Mouse (Mus musculus): ENCODE data around the gene Tppp3. TPM values are rescaled to one million over a fixed set of nuclear protein-coding genes. Genes with fewer than 3 reads are reported as not detected.

Tppp3 gene
- polyA plus RNA-seq, 1 experiment from 2014 or later = 27.5 TPM

GRCm38 (mm10) chr8:105422006-105422405, 49.3 kb downstream of the Tppp3 start:
- Histone ChIP-seq H3K36me3 (no peaks in the 10 kb centered on the region), H3K4me2 (no peak overlapping the region), H3K4me1 (replicated peaks) (no peaks in the 10 kb centered on the region), H3K27ac (no peak overlapping the region), H3K9me3 (replicated peaks) (no peaks in the 10 kb centered on the region), H3K4me3 (no peak overlapping the region), H3K9ac (no peak overlapping the region), H3K27me3 (no peaks in the 10 kb centered on the region)
- no peak for ATAC-seq (replicated peaks; ENCODE audit: insufficient number of reproducible peaks, insufficient read depth, low FRiP score, low read depth)
- WGBS = 77% methylated on average over 1 of the region's 1 CpGs

GRCm38 (mm10) chr8:105419800-105420199, 51.5 kb downstream of the Tppp3 start:
- no peak for ATAC-seq (replicated peaks; ENCODE audit: insufficient number of reproducible peaks, insufficient read depth, low FRiP score, low read depth)
- H3K4me3 ChIP-seq = no peak overlapping the region
- no peak overlapping the region for H3K27ac ChIP-seq
- peaks cover 2% of the 10 kb centered on the region for H3K27me3 ChIP-seq
- WGBS = 74% methylated on average over 4 of the region's 4 CpGs
- H3K9me3 ChIP-seq (replicated peaks) = no peaks in the 10 kb centered on the region
- H3K4me2 ChIP-seq = no peak overlapping the region
- H3K36me3 ChIP-seq = no peaks in the 10 kb centered on the region
- H3K4me1 ChIP-seq (replicated peaks) = no peaks in the 10 kb centered on the region
- no peak overlapping the region for H3K9ac ChIP-seq

GRCm38 (mm10) chr8:105418992-105419391, 52.3 kb downstream of the Tppp3 start:
- peaks cover 10% of the 10 kb centered on the region for H3K27me3 ChIP-seq
- H3K4me2 ChIP-seq = no peak overlapping the region
- H3K36me3 ChIP-seq = no peaks in the 10 kb centered on the region
- WGBS = 82% methylated on average over 2 of the region's 2 CpGs
- no peak overlapping the region for H3K4me3 ChIP-seq
- no peak for ATAC-seq (replicated peaks; ENCODE audit: insufficient number of reproducible peaks, insufficient read depth, low FRiP score, low read depth)
- H3K9me3 ChIP-seq (replicated peaks) = no peaks in the 10 kb centered on the region
- H3K4me1 ChIP-seq (replicated peaks) = no peaks in the 10 kb centered on the region
- no peak overlapping the region for H3K9ac ChIP-seq
- H3K27ac ChIP-seq = no peak overlapping the region

Other genes with a start within 250 kb of the Tppp3 start
- 17.7 and 19.6 TPM in 2 replicates for gene D230025D16Rik, start 246.4 kb downstream of the Tppp3 start, polyA plus RNA-seq (2015; fragmentation: Nextera tagmentation; extraction: Ambion mirVana)
- 13.6 and 17.6 TPM in 2 replicates for gene B3gnt9, start 216.4 kb downstream of the Tppp3 start, polyA plus RNA-seq (2015; fragmentation: Nextera tagmentation; extraction: Ambion mirVana)
- gene Tradd, start 206.9 kb downstream of the Tppp3 start, polyA plus RNA-seq (2015; fragmentation: Nextera tagmentation; extraction: Ambion mirVana) = 17.9 and 24.0 TPM in 2 replicates
- 3.1 and 4.5 TPM in 2 replicates for gene Fbxl8, start 206.9 kb downstream of the Tppp3 start, polyA plus RNA-seq (2015; fragmentation: Nextera tagmentation; extraction: Ambion mirVana)
- gene Hsf4, start 201.7 kb downstream of the Tppp3 start, polyA plus RNA-seq (2015; fragmentation: Nextera tagmentation; extraction: Ambion mirVana) = 0.13 and 0.30 TPM in 2 replicates
- gene Nol3, start 195.4 kb downstream of the Tppp3 start, polyA plus RNA-seq (2015; fragmentation: Nextera tagmentation; extraction: Ambion mirVana) = 3.8 and 4.7 TPM in 2 replicates
- 4.9 and 6.7 TPM in 2 replicates for gene 4931428F04Rik, start 181.7 kb downstream of the Tppp3 start, polyA plus RNA-seq (2015; fragmentation: Nextera tagmentation; extraction: Ambion mirVana)
- 12.3 and 14.2 TPM in 2 replicates for gene Exoc3l, start 175.4 kb downstream of the Tppp3 start, polyA plus RNA-seq (2015; fragmentation: Nextera tagmentation; extraction: Ambion mirVana)
- 38.3 and 61.5 TPM in 2 replicates for gene E2f4, start 173.9 kb downstream of the Tppp3 start, polyA plus RNA-seq (2015; fragmentation: Nextera tagmentation; extraction: Ambion mirVana)
- gene Elmo3, start 165.9 kb downstream of the Tppp3 start, polyA plus RNA-seq (2015; fragmentation: Nextera tagmentation; extraction: Ambion mirVana) = 2.3 and 4.6 TPM in 2 replicates
- gene Lrrc29, start 145.2 kb downstream of the Tppp3 start, polyA plus RNA-seq (2015; fragmentation: Nextera tagmentation; extraction: Ambion mirVana) = 0.62 and 1.0 TPM in 2 replicates
- gene Tmem208, start 145.2 kb downstream of the Tppp3 start, polyA plus RNA-seq (2015; fragmentation: Nextera tagmentation; extraction: Ambion mirVana) = 73.0 and 89.2 TPM in 2 replicates
- gene Fhod1, start 123.6 kb downstream of the Tppp3 start, polyA plus RNA-seq (2015; fragmentation: Nextera tagmentation; extraction: Ambion mirVana) = 1.4 and 2.3 TPM in 2 replicates
- 0.94 and 2.0 TPM in 2 replicates for gene Slc9a5, start 122.7 kb downstream of the Tppp3 start, polyA plus RNA-seq (2015; fragmentation: Nextera tagmentation; extraction: Ambion mirVana)
- 0.14 and 0.19 TPM in 2 replicates for gene Plekhg4, start 98.3 kb downstream of the Tppp3 start, polyA plus RNA-seq (2015; fragmentation: Nextera tagmentation; extraction: Ambion mirVana)
- gene Kctd19, start 58.0 kb downstream of the Tppp3 start, polyA plus RNA-seq (2015; fragmentation: Nextera tagmentation; extraction: Ambion mirVana) = 0.09 and 0.11 TPM in 2 replicates
- 0.08 and 0.19 TPM in 2 replicates for gene Lrrc36, start 58.0 kb downstream of the Tppp3 start, polyA plus RNA-seq (2015; fragmentation: Nextera tagmentation; extraction: Ambion mirVana)
- gene Zdhhc1, start 25.4 kb upstream of the Tppp3 start, polyA plus RNA-seq (2015; fragmentation: Nextera tagmentation; extraction: Ambion mirVana) = 23.2 and 30.7 TPM in 2 replicates
- gene Hsd11b2, start 47.2 kb upstream of the Tppp3 start, polyA plus RNA-seq (2015; fragmentation: Nextera tagmentation; extraction: Ambion mirVana) = 0.15 and 0.58 TPM in 2 replicates
- gene Atp6v0d1, start 94.5 kb upstream of the Tppp3 start, polyA plus RNA-seq (2015; fragmentation: Nextera tagmentation; extraction: Ambion mirVana) = 50.0 and 63.3 TPM in 2 replicates
- 27.9 and 36.5 TPM in 2 replicates for gene Ripor1, start 133.7 kb upstream of the Tppp3 start, polyA plus RNA-seq (2015; fragmentation: Nextera tagmentation; extraction: Ambion mirVana)
- 64.5 and 77.1 TPM in 2 replicates for gene Ctcf, start 165.0 kb upstream of the Tppp3 start, polyA plus RNA-seq (2015; fragmentation: Nextera tagmentation; extraction: Ambion mirVana)
- gene Agrp, start 165.9 kb upstream of the Tppp3 start, polyA plus RNA-seq (2015; fragmentation: Nextera tagmentation; extraction: Ambion mirVana) = 0.24 and 0.29 TPM in 2 replicates
- gene Carmil2, start 214.7 kb upstream of the Tppp3 start, polyA plus RNA-seq (2015; fragmentation: Nextera tagmentation; extraction: Ambion mirVana) = 0.26 and 2.4 TPM in 2 replicates
- 33.7 and 43.3 TPM in 2 replicates for gene Acd, start 229.6 kb upstream of the Tppp3 start, polyA plus RNA-seq (2015; fragmentation: Nextera tagmentation; extraction: Ambion mirVana)
- gene Pard6a, start 229.6 kb upstream of the Tppp3 start, polyA plus RNA-seq (2015; fragmentation: Nextera tagmentation; extraction: Ambion mirVana) = 13.8 and 13.9 TPM in 2 replicates
- gene 4933405L10Rik, start 236.1 kb upstream of the Tppp3 start, polyA plus RNA-seq (2015; fragmentation: Nextera tagmentation; extraction: Ambion mirVana) = not detected in 2 replicates
- 9.8 and 12.7 TPM in 2 replicates for gene Enkd1, start 236.7 kb upstream of the Tppp3 start, polyA plus RNA-seq (2015; fragmentation: Nextera tagmentation; extraction: Ambion mirVana)